Mouse (Mus musculus): Measurements from ENCODE around the gene Lmna.

DNA sequence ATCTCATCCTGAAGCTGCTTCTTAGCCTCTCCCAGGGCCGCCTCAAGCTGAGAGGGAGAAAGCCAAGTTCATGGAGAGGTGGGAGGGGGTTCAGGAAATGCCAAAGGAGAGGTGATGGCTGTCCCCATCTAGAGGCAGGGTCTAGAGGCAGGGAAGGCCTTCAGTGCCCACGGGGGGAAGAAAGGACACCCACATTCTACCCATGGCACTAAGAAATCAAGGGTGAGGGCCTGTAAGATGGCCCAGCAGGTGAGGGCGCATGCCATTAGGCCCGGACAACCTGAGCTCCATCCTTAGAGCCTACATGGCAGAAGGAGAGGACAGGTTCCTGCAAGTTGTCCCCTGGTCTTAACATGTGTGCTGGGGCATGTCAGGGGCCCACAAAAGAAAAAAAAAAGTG, 22.9 kb downstream of the Lmna start:
- no peak for TF ChIP-seq POLR2A (IDR thresholded peaks at IDR 0.05; ENCODE audit: low read depth, low read length)
- no peak for TF ChIP-seq CTCF (IDR thresholded peaks at IDR 0.05; ENCODE audit: extremely low read depth, insufficient read depth, insufficient read length, insufficient replicate concordance)
